ENCODE assay signal across 14 mouse cellular contexts in the genomic region with DNA sequence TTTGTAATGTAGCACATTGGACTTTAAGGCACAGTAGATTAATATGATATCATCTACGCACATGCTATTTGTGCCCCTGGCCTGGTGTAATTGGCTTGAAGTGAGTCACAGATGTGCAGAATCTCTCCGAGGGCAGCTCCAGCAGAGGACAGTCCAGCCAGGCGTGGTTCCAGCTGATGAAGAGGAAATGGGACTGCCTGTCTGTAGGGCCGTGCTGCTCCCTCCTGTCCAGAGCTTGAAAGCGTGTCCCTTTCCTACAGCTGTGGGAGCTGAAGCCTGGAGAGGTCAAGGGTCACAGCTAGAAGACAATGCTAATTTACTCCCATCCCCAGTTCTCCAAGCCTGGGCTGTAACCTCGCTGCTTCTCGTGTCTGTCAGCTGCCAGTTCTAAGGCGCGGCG. TPM values are rescaled to one million over a fixed set of nuclear protein-coding genes. Genes with fewer than 3 reads are reported as not detected.
A peak's percentile ranks its signal among the peaks of the same experiment; 100 is the strongest.
DNase-seq lines count a peak whose midpoint lies in the region; ATAC-seq and TF ChIP-seq lines count a peak whose summit lies in the region.
"Had no signal": no experiment of that assay in that cellular context is flagged by ENCODE, and none has a peak within 500 bp of the region (broad histone marks: within the 10 kb centered on the region; RNA-seq: fewer than 3 reads in every experiment).

No protein-coding gene starts in this region.

- no peak overlapping the region for H3K27ac ChIP-seq in gastrocnemius, adult 2 months
- 0 out of 2 replicates have a peak overlapping the region, but pooled peaks have one; percentile 30 for H3K27ac ChIP-seq in embryonic facial prominence, embryonic 15.5 days (replicated peaks)
- H3K27ac ChIP-seq in liver, embryonic 13.5 days, result no peak overlapping the region
- H3K27ac ChIP-seq: heart, embryonic 13.5 days; midbrain, embryonic 15.5 days had no signal

- H3K27me3 ChIP-seq in embryonic facial prominence, embryonic 15.5 days, result no peaks in the 10 kb centered on the region
- no peaks in the 10 kb centered on the region for H3K27me3 ChIP-seq in liver, embryonic 13.5 days
- H3K27me3 ChIP-seq: heart, embryonic 13.5 days; midbrain, embryonic 15.5 days had no signal

- no peak for TF ChIP-seq CTCF in gastrocnemius, adult 2 months (IDR thresholded peaks at IDR 0.05)

- no peaks in the 10 kb centered on the region for H3K9me3 ChIP-seq in embryonic facial prominence, embryonic 15.5 days (replicated peaks)
- H3K9me3 ChIP-seq in liver, embryonic 13.5 days (replicated peaks), result no peaks in the 10 kb centered on the region
- H3K9me3 ChIP-seq: heart, embryonic 13.5 days; midbrain, embryonic 15.5 days had no signal

- no peaks in the 10 kb centered on the region for H3K36me3 ChIP-seq in embryonic facial prominence, embryonic 15.5 days
- no peaks in the 10 kb centered on the region for H3K36me3 ChIP-seq in liver, embryonic 13.5 days
- H3K36me3 ChIP-seq: heart, embryonic 13.5 days; midbrain, embryonic 15.5 days had no signal

- no peak overlapping the region for H3K9ac ChIP-seq in embryonic facial prominence, embryonic 15.5 days
- H3K9ac ChIP-seq in liver, embryonic 13.5 days, result no peak overlapping the region
- H3K9ac ChIP-seq: heart, embryonic 13.5 days; midbrain, embryonic 15.5 days had no signal

- peaks cover 10% of the 10 kb centered on the region for H3K4me1 ChIP-seq in embryonic facial prominence, embryonic 15.5 days
- peaks cover 14% of the 10 kb centered on the region; the same call in 1 of the 2 replicates for H3K4me1 ChIP-seq in liver, embryonic 13.5 days (replicated peaks)
- H3K4me1 ChIP-seq: midbrain, embryonic 15.5 days had no signal

- intact Hi-C loops in gastrocnemius, adult 2 months (cut with DNase I), result no loop called here
- intact Hi-C loops in heart, postnatal 10 days (cut with DNase I), result no loop called here

- H3K4me2 ChIP-seq in embryonic facial prominence, embryonic 15.5 days (replicated peaks), result no peak overlapping the region
- H3K4me2 ChIP-seq in liver, embryonic 13.5 days, result no peak overlapping the region
- H3K4me2 ChIP-seq: heart, embryonic 13.5 days; midbrain, embryonic 15.5 days had no signal

- peak; percentile 52 for DNase-seq in gastrocnemius, adult 2 months
- no peak for DNase-seq in gastrocnemius, postnatal 4 days (ENCODE audit: low spot score in 2 of 2)
- peak; percentile 43 for DNase-seq in A20 (ENCODE audit: low read depth, low spot score)
- no peak for DNase-seq in liver, embryonic 13.5 days
- DNase-seq in heart, postnatal 10 days, result no peak
- DNase-seq in left cerebral cortex, adult 11 months (ENCODE audit: low spot score), result no peak
- no peak for DNase-seq in cerebellum, postnatal 14 days

- WGBS in embryonic facial prominence, embryonic 15.5 days, result 38% methylated on average over 10 of the region's 10 CpGs
- 52% methylated on average over 10 of the region's 10 CpGs for WGBS in liver, embryonic 13.5 days (ENCODE audit: insufficient replicate concordance)

- no peak for ATAC-seq in embryonic facial prominence, embryonic 15.5 days (ENCODE audit: insufficient number of reproducible peaks, low FRiP score, low TSS enrichment, low read depth)
- ATAC-seq in liver, embryonic 13.5 days (ENCODE audit: low read depth), result 0 out of 2 replicates have a peak, but pooled peaks have one; percentile 20
- ATAC-seq: CD4-positive, CD25-positive, alpha-beta regulatory T cell, adult 4 months; forebrain, embryonic 14.5 days; lung, postnatal 0 days; midbrain, embryonic 15.5 days had no signal

- H3K4me3 ChIP-seq in gastrocnemius, adult 2 months, result no peak overlapping the region
- no peak overlapping the region for H3K4me3 ChIP-seq in embryonic facial prominence, embryonic 15.5 days (replicated peaks)
- H3K4me3 ChIP-seq in liver, embryonic 13.5 days (replicated peaks), result no peak overlapping the region
- H3K4me3 ChIP-seq: heart, embryonic 13.5 days; midbrain, embryonic 15.5 days had no signal

RNA-seq across cellular contexts. Expression of a gene that starts 57.2 kb away (rescaled TPM):
- total RNA-seq in gastrocnemius, adult 2 months (2021), result not detected
- total RNA-seq in gastrocnemius, postnatal 4 days (2021), result under 1 TPM; 0.27 to 0.34 TPM
- 1.4 and 1.5 TPM in 2 replicates for polyA plus RNA-seq in embryonic facial prominence, embryonic 15.5 days (2015; fragmentation: Nextera tagmentation; extraction: Ambion mirVana)
- 0.07 and 0.15 TPM in 2 replicates for polyA plus RNA-seq in liver, embryonic 13.5 days (2015; fragmentation: Nextera tagmentation; extraction: Ambion mirVana)
- total RNA-seq in heart, postnatal 10 days (2021), result not detected
- total RNA-seq: neutrophil, adult 5-6 weeks had no signal
- polyA plus RNA-seq: CD4-positive, CD25-positive, alpha-beta regulatory T cell, adult 4 months had no signal

Comparison
In these comparisons a context has a peak if more than half of its experiments do, and no peak if none do; other contexts are left out.
1. DNase-seq: peak in gastrocnemius, adult 2 months (single experiment) and A20 (single experiment); none in gastrocnemius, postnatal 4 days (0 of 2), liver, embryonic 13.5 days (single experiment), heart, postnatal 10 days (0 of 2), left cerebral cortex, adult 11 months (single experiment) and cerebellum, postnatal 14 days (0 of 2).